In the genomic region with DNA sequence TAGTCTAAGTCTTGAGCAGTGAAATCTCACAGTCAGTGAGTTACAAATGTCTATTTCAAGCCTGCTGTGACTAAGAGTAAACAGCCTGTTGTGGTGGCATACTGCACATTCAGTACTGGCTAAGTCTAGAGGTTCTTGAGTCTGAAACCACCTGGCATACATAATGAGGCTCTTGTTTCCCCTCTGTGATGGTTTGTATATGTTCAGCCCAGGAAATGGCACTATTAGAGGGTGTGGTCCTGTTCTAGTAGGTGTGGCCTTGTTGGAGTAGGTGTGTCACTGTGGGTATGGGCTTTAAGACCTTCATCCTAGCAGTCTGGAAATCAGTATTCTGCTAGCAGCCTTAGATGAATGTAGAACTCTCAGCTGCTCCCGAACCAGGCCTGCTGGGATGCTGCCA, we compare ENCODE assay signal across 14 mouse cellular contexts.
DNase-seq lines count a peak whose midpoint lies in the region; ATAC-seq and TF ChIP-seq lines count a peak whose summit lies in the region.
"Had no signal": no experiment of that assay in that cellular context is flagged by ENCODE, and none has a peak within 500 bp of the region (broad histone marks: within the 10 kb centered on the region; RNA-seq: fewer than 3 reads in every experiment).

No protein-coding gene starts in this region.

- no peak overlapping the region for H3K4me3 ChIP-seq in lung, postnatal 0 days (ENCODE audit: low read depth, low read length)
- H3K4me3 ChIP-seq in liver, embryonic 16.5 days (ENCODE audit: low read depth, low read length), result no peak overlapping the region
- H3K4me3 ChIP-seq: heart, adult 2 months; hindbrain, embryonic 15.5 days had no signal

- ATAC-seq in lung, postnatal 0 days, result peak; percentile 83
- peak; percentile 81 for ATAC-seq in CD4-positive, CD25-positive, alpha-beta regulatory T cell, adult 4 months
- peak; percentile 64; the same call in 1 of the 2 replicates for ATAC-seq in liver, embryonic 16.5 days (ENCODE audit: low read depth)
- ATAC-seq in granulocyte monocyte progenitor cell, adult 5-6 weeks (replicated peaks; ENCODE audit: poor library complexity, severe bottlenecking), result no peak

- 79% methylated on average over 1 of the region's 1 CpGs for WGBS in lung, postnatal 0 days
- WGBS in liver, embryonic 16.5 days (ENCODE audit: insufficient replicate concordance), result 61% methylated on average over 1 of the region's 1 CpGs

- H3K9ac ChIP-seq in lung, postnatal 0 days (replicated peaks; ENCODE audit: low read depth), result no peak overlapping the region
- no peak overlapping the region for H3K9ac ChIP-seq in liver, embryonic 16.5 days (ENCODE audit: low read depth, low read length)
- H3K9ac ChIP-seq: hindbrain, embryonic 15.5 days had no signal

- H3K36me3 ChIP-seq in lung, postnatal 0 days (ENCODE audit: insufficient read depth, low read length), result no peaks in the 10 kb centered on the region
- no peaks in the 10 kb centered on the region; the same call in 1 of the 2 replicates for H3K36me3 ChIP-seq in liver, embryonic 16.5 days (ENCODE audit: control insufficient read depth, insufficient read depth)

- no peak for TF ChIP-seq CTCF in lung, postnatal 0 days (IDR thresholded peaks at IDR 0.05)

- H3K4me1 ChIP-seq in lung, postnatal 0 days (ENCODE audit: insufficient read depth, low read depth, low read length), result no peaks in the 10 kb centered on the region
- peaks cover 6% of the 10 kb centered on the region for H3K4me1 ChIP-seq in liver, embryonic 16.5 days (ENCODE audit: control insufficient read depth, low read depth, low read length)
- H3K4me1 ChIP-seq: hindbrain, embryonic 15.5 days had no signal

- no peak overlapping the region for H3K27ac ChIP-seq in lung, postnatal 0 days (ENCODE audit: low read length)
- H3K27ac ChIP-seq in liver, embryonic 16.5 days (ENCODE audit: low read length), result no peak overlapping the region
- H3K27ac ChIP-seq: heart, adult 2 months; hindbrain, embryonic 15.5 days; kidney, postnatal 0 days had no signal

- DNase-seq in lung, postnatal 0 days (ENCODE audit: low spot score), result peak; percentile 41
- DNase-seq in lung, postnatal 10 days, result no peak
- peak; percentile 15 for DNase-seq in brain, adult 2 months (ENCODE audit: low read depth, low spot score)
- no peak for DNase-seq in left cerebral cortex, adult 11 months (ENCODE audit: low spot score)
- no peak for DNase-seq in left cerebral cortex, postnatal 14 days (ENCODE audit: low spot score in 2 of 2)
- DNase-seq: cerebellum, postnatal 25 days; heart, adult 2 months; heart, postnatal 10 days; thymus, adult 2 months had no signal

- peak; percentile 96 for TF ChIP-seq EP300 in lung, postnatal 0 days (IDR thresholded peaks at IDR 0.05)

- H3K4me2 ChIP-seq in lung, postnatal 0 days (replicated peaks; ENCODE audit: low read depth, low read length), result no peak overlapping the region
- no peak overlapping the region for H3K4me2 ChIP-seq in liver, embryonic 16.5 days (ENCODE audit: low read depth, low read length)
- H3K4me2 ChIP-seq: hindbrain, embryonic 15.5 days had no signal

- intact Hi-C loops in left cerebral cortex, postnatal 14 days (cut with DNase I), result no loop called here

- H3K27me3 ChIP-seq in lung, postnatal 0 days (replicated peaks; ENCODE audit: insufficient read depth, low read length), result no peaks in the 10 kb centered on the region
- no peaks in the 10 kb centered on the region for H3K27me3 ChIP-seq in liver, embryonic 16.5 days (ENCODE audit: control insufficient read depth, insufficient read depth, low read depth, low read length)
- H3K27me3 ChIP-seq: hindbrain, embryonic 15.5 days had no signal

- no peaks in the 10 kb centered on the region for H3K9me3 ChIP-seq in lung, postnatal 0 days (ENCODE audit: low read length)
- no peaks in the 10 kb centered on the region for H3K9me3 ChIP-seq in liver, embryonic 16.5 days (replicated peaks; ENCODE audit: control insufficient read depth, low read length)
- H3K9me3 ChIP-seq: hindbrain, embryonic 15.5 days had no signal

Comparison
In these comparisons a context has a peak if more than half of its experiments do, and no peak if none do; other contexts are left out.
1. DNase-seq: peak in lung, postnatal 0 days (single experiment) and brain, adult 2 months (single experiment); none in lung, postnatal 10 days (single experiment), left cerebral cortex, adult 11 months (single experiment) and left cerebral cortex, postnatal 14 days (0 of 2).